Mouse (Mus musculus) G1E (cell line): Measurements from ENCODE around the gene Usp33. TPM values are rescaled to one million over a fixed set of nuclear protein-coding genes. Genes with fewer than 3 reads are reported as not detected.

Experiments
- ATAC-seq: 2 replicates; pipeline ENCODE4 v1.8.0; 2016; ENCODE audit warnings: mild to moderate bottlenecking; ENCODE audit not compliant: insufficient number of reproducible peaks, poor library complexity, low FRiP score, severe bottlenecking; ENCODE audit errors: extremely low read depth
- DNase-seq: peaks from one replicate; pipeline ENCODE4 v3.0.0; 2012; ENCODE audit warnings: low spot score
- H3K27me3 ChIP-seq: 2 replicates; pipeline ENCODE4 v1.6.1; 2012; ENCODE audit warnings: mild to moderate bottlenecking, low read length, inconsistent platforms; ENCODE audit not compliant: insufficient read depth
- H3K36me3 ChIP-seq: replicated peaks from 2 replicates; pipeline ENCODE3; 2012; ENCODE audit warnings: mild to moderate bottlenecking, inconsistent platforms
- H3K4me1 ChIP-seq: 2 replicates; pipeline ENCODE4 v1.6.1; 2012; ENCODE audit warnings: low read depth, low read length, inconsistent platforms, mixed read lengths; ENCODE audit not compliant: insufficient read depth
- H3K4me3 ChIP-seq: 2 replicates; pipeline ENCODE4 v1.5.1; 2012; ENCODE audit warnings: low read depth, mild to moderate bottlenecking, inconsistent platforms, low read length, moderate library complexity, mixed read lengths
- H3K9me3 ChIP-seq: replicated peaks from 2 replicates; pipeline ENCODE4 v1.6.1; 2012; ENCODE audit warnings: inconsistent platforms
- CTCF ChIP-seq: IDR thresholded peaks from 2 replicates; pipeline ENCODE4 v1.5.1; 2012; ENCODE audit warnings: low read depth, low read length, inconsistent platforms, mixed read lengths
- GATA1 ChIP-seq: IDR thresholded peaks from 2 replicates; pipeline ENCODE4 v1.6.1; 2012; ENCODE audit warnings: borderline replicate concordance, low read length, inconsistent platforms, mixed read lengths
- GATA2 ChIP-seq: IDR thresholded peaks from 2 replicates; pipeline ENCODE4 v1.6.1; 2012; ENCODE audit warnings: low read depth, low read length, inconsistent platforms, borderline replicate concordance
- POLR2AphosphoS5 ChIP-seq: IDR thresholded peaks from 2 replicates; pipeline ENCODE4 v1.6.1; 2012; ENCODE audit warnings: low read depth, low read length, inconsistent platforms; ENCODE audit not compliant: insufficient replicate concordance
- TAL1 ChIP-seq: conservative IDR thresholded peaks from 2 replicates; pipeline ENCODE4 v1.6.1; 2012; ENCODE audit warnings: low read depth, low read length, inconsistent platforms, mixed read lengths
- polyA plus RNA-seq: library from polyadenylated mRNA; stranded (reverse); fragments of >175 nt; gene quantifications from 2 replicates; pipeline ENCODE4 v1.2.3, GENCODE M21; 2012
- total RNA-seq, 2 experiments: library from RNA; stranded (forward) in 1 of 2; stranded (reverse) in 1 of 2; fragments of 200-1000 nt in 1 of 2; fragments of >200 nt in 1 of 2; fragmentation: Nextera tagmentation in 1 of 2; gene quantifications; 2 replicates each; pipeline ENCODE4 v1.2.3; 2014 to 2017

Usp33 gene
- total and polyA plus RNA-seq, 3 experiments = 16.8 to 108 (median 85.7) TPM

- TF ChIP-seq GATA1 = no peak
- no peak for TF ChIP-seq TAL1
- no peak for TF ChIP-seq GATA2
- no peak for TF ChIP-seq POLR2AphosphoS5
- TF ChIP-seq CTCF = no peak
- DNase-seq (no peak), ATAC-seq (no peak)
- no peaks in the 10 kb centered on the region for H3K9me3 ChIP-seq
- peaks cover 70% of the 10 kb centered on the region for H3K36me3 ChIP-seq
- H3K4me1 ChIP-seq = no peaks in the 10 kb centered on the region
- no peak overlapping the region for H3K4me3 ChIP-seq
- H3K27me3 ChIP-seq = no peaks in the 10 kb centered on the region
Observed at GRCm38 (mm10) chr3:152384106-152384505, 37.8 kb downstream of the Usp33 start.

- DNase-seq (peak; percentile 79), ATAC-seq (peak; percentile 59)
- Histone ChIP-seq H3K4me1 (peaks cover 47% of the 10 kb centered on the region), H3K36me3 (peaks cover 35% of the 10 kb centered on the region), H3K9me3 (no peaks in the 10 kb centered on the region), H3K27me3 (no peaks in the 10 kb centered on the region), H3K4me3 (peak within 1 kb of the TSS; percentile 87)
- no peak for TF ChIP-seq POLR2AphosphoS5
- TF ChIP-seq CTCF = peak; percentile 48; the same call in 1 of the 2 replicates
Observed at GRCm38 (mm10) chr3:152395350-152396277, 49.3 kb downstream of the Usp33 start, which contains the start of gene Zzz3. Gene Zzz3, plus strand, starts transcription at chr3:152395473.

GRCm38 (mm10) chr3:152396278-152396987 is 50.2 kb downstream of the Usp33 start:
- TF ChIP-seq CTCF = no peak
- no peak for TF ChIP-seq TAL1
- no peak for TF ChIP-seq POLR2AphosphoS5
- no peak for TF ChIP-seq GATA2
- no peak for TF ChIP-seq GATA1
- peak; percentile 62 for ATAC-seq
- H3K4me1 ChIP-seq = peaks cover 52% of the 10 kb centered on the region

GRCm38 (mm10) chr3:152396988-152397314 is 50.7 kb downstream of the Usp33 start:
- ATAC-seq (no peak), DNase-seq (no peak)
- no peak for TF ChIP-seq GATA2
- TF ChIP-seq POLR2AphosphoS5 = no peak
- TF ChIP-seq GATA1 = no peak
- TF ChIP-seq CTCF = no peak
- TF ChIP-seq TAL1 = no peak
- Histone ChIP-seq H3K36me3 (peaks cover 39% of the 10 kb centered on the region), H3K4me1 (peaks cover 57% of the 10 kb centered on the region), H3K9me3 (no peaks in the 10 kb centered on the region), H3K4me3 (peak overlapping the region; percentile 87), H3K27me3 (no peaks in the 10 kb centered on the region)

More at GRCm38 (mm10) chr3:152396278-152396987, 50.2 kb downstream of the Usp33 start:
- peak overlapping the region; percentile 87 for H3K4me3 ChIP-seq
- H3K27me3 ChIP-seq = no peaks in the 10 kb centered on the region
- peaks cover 39% of the 10 kb centered on the region for H3K36me3 ChIP-seq
- peak; percentile 84 for DNase-seq
- no peaks in the 10 kb centered on the region for H3K9me3 ChIP-seq

- H3K36me3 ChIP-seq = peaks cover 36% of the 10 kb centered on the region
- peak overlapping the region; percentile 87 for H3K4me3 ChIP-seq
- no peak for DNase-seq
- no peaks in the 10 kb centered on the region for H3K27me3 ChIP-seq
- H3K9me3 ChIP-seq = no peaks in the 10 kb centered on the region
- TF ChIP-seq TAL1 (no peak), CTCF (no peak), POLR2AphosphoS5 (no peak), GATA2 (no peak), GATA1 (no peak)
- ATAC-seq = no peak
- peaks cover 61% of the 10 kb centered on the region for H3K4me1 ChIP-seq
Observed at GRCm38 (mm10) chr3:152397335-152397940, 51.2 kb downstream of the Usp33 start.

- ATAC-seq = no peak
- peaks cover 32% of the 10 kb centered on the region for H3K36me3 ChIP-seq
Observed at GRCm38 (mm10) chr3:152400441-152400840, 54.2 kb downstream of the Usp33 start.

More at GRCm38 (mm10) chr3:152400441-152400840, 54.2 kb downstream of the Usp33 start:
- Histone ChIP-seq H3K4me1 (peaks cover 66% of the 10 kb centered on the region), H3K27me3 (no peaks in the 10 kb centered on the region), H3K9me3 (no peaks in the 10 kb centered on the region), H3K4me3 (no peak overlapping the region)
- TF ChIP-seq GATA2 (no peak), TAL1 (no peak), CTCF (no peak), GATA1 (no peak), POLR2AphosphoS5 (no peak)
- DNase-seq = no peak
